Mouse (Mus musculus): Measurements from ENCODE around the gene Fbxo34. TPM values are rescaled to one million over a fixed set of nuclear protein-coding genes. Genes with fewer than 3 reads are reported as not detected.

The Fbxo34 gene
- polyA plus RNA-seq, 1 experiment: 10.2 TPM

DNA sequence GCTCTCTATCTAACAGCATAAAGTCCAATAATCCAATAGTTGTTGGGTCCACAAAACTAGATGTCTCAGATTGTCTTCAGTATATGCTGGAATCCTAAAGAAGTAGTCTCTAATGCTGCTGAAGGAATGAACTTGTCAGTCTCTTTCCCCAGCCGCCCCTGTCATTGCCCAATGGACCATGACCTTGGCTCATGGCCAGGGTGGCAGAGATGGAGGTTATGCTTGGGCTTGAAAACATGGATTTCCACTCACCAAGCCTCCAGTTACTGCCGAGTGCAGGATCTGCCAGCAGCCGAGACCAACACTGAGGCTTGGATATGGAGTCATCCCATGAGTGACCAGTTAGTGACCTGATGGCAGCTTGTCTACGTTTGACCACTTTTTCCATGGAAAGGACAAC lies 9.3 kb downstream of the Fbxo34 start:
- Histone ChIP-seq H3K27me3 (replicated peaks; ENCODE audit: control insufficient read depth, insufficient read depth, low read length) (no peaks in the 10 kb centered on the region), H3K4me1 (ENCODE audit: control insufficient read depth, insufficient read depth, low read length) (no peaks in the 10 kb centered on the region), H3K36me3 (ENCODE audit: control insufficient read depth, insufficient read depth, low read length) (no peaks in the 10 kb centered on the region), H3K4me3 (ENCODE audit: insufficient read depth, low read depth, low read length) (no peak overlapping the region), H3K27ac (ENCODE audit: insufficient read depth, low read depth, low read length) (no peak overlapping the region)
- WGBS: 36% methylated on average over 4 of the region's 4 CpGs
- DNase-seq: peak; percentile 56
- TF ChIP-seq CTCF (conservative IDR thresholded peaks at IDR 0.05; ENCODE audit: insufficient read depth, insufficient read length, low read depth, low read length): no peak
- no peak for TF ChIP-seq POLR2A (IDR thresholded peaks at IDR 0.05; ENCODE audit: low read depth, low read length)

DNA sequence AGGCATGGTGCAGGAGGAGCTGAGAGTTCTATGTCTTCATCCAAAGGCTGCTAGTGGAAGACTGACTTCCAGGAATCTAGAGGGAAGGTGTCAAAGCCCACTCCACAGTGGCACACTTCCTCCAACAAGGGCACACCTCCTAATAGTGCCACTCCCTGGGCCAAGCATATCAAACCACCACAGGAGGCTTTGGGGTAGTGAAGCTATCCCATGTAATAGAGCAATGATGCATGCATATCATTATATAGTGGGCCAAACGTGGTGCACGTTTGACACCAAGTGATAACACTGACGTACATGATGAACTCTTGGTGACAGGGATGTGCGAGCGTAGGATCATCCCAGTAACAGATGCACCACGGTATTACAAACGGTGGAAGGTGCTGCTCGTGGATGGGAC lies 11.8 kb downstream of the Fbxo34 start:
- no peak for DNase-seq
- no peak for TF ChIP-seq CTCF (conservative IDR thresholded peaks at IDR 0.05; ENCODE audit: insufficient read depth, insufficient read length, low read depth, low read length)
- no peak for TF ChIP-seq POLR2A (IDR thresholded peaks at IDR 0.05; ENCODE audit: low read depth, low read length)
- H3K36me3 ChIP-seq (ENCODE audit: control insufficient read depth, insufficient read depth, low read length): no peaks in the 10 kb centered on the region
- H3K4me3 ChIP-seq (ENCODE audit: insufficient read depth, low read depth, low read length): no peak overlapping the region
- H3K27me3 ChIP-seq (replicated peaks; ENCODE audit: control insufficient read depth, insufficient read depth, low read length): no peaks in the 10 kb centered on the region; the same call in 1 of the 2 replicates
- 90% methylated on average over 8 of the region's 8 CpGs for WGBS
- H3K4me1 ChIP-seq (ENCODE audit: control insufficient read depth, insufficient read depth, low read length): no peaks in the 10 kb centered on the region
- H3K27ac ChIP-seq (ENCODE audit: insufficient read depth, low read depth, low read length): no peak overlapping the region

DNA sequence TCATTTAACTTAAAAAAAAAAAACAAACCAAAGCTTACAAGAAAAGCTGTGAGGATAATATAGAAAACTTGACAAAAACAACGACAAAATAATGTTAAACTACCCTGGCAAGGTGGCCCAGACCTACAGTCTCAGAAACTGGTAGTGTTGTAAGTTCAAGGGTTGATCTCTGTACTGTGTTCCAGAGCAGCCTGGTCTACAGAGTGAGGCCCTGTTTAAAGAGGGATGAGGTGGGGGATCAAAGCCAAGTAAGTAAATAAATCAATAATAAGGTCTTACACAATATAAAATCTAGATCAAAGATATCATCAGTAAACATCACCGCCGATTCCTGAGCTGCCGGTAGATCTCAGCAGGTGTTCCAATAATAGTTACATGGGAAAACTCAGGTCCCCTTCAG lies 12.2 kb downstream of the Fbxo34 start:
- no peaks in the 10 kb centered on the region for H3K36me3 ChIP-seq (ENCODE audit: control insufficient read depth, insufficient read depth, low read length)
- no peak for DNase-seq
- no peak overlapping the region for H3K27ac ChIP-seq (ENCODE audit: insufficient read depth, low read depth, low read length)
- whole genome bisulfite sequencing: 66% methylated on average over 4 of the region's 4 CpGs
- TF ChIP-seq CTCF (conservative IDR thresholded peaks at IDR 0.05; ENCODE audit: insufficient read depth, insufficient read length, low read depth, low read length) (no peak), POLR2A (IDR thresholded peaks at IDR 0.05; ENCODE audit: low read depth, low read length) (no peak)
- no peaks in the 10 kb centered on the region for H3K4me1 ChIP-seq (ENCODE audit: control insufficient read depth, insufficient read depth, low read length)
- H3K4me3 ChIP-seq (ENCODE audit: insufficient read depth, low read depth, low read length): no peak overlapping the region
- no peaks in the 10 kb centered on the region; the same call in 1 of the 2 replicates for H3K27me3 ChIP-seq (replicated peaks; ENCODE audit: control insufficient read depth, insufficient read depth, low read length)

DNA sequence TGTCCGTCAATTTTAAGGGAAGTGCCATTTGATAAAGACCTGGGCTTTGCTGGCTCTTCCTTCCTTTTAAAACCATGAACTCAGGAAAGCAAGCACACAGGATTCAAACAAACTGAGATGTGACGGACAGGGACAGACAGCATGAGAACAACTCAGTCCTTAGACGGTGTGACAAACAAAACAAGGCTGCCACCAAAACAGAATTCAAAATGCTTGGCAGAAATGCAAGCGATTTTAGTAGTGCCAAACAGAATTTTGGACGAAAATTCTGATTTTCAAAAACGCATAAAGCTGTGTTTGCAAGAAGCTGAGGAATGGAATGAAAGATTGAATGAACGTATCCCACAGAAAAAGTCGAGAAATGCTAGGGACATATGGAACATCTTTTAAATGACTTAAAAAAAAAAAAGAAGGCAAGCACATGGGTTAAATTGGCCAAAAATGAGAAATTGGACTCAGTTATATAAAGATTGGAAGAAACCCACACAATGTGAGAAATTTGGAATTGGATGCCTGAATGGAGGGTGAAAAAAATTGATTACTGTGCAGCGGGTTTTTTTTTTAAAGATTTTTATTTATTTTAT lies 12.7 kb downstream of the Fbxo34 start:
- Histone ChIP-seq H3K36me3 (ENCODE audit: control insufficient read depth, insufficient read depth, low read length) (no peaks in the 10 kb centered on the region), H3K4me3 (ENCODE audit: insufficient read depth, low read depth, low read length) (no peak overlapping the region), H3K27me3 (replicated peaks; ENCODE audit: control insufficient read depth, insufficient read depth, low read length) (no peaks in the 10 kb centered on the region; the same call in 1 of the 2 replicates), H3K27ac (ENCODE audit: insufficient read depth, low read depth, low read length) (no peak overlapping the region), H3K4me1 (ENCODE audit: control insufficient read depth, insufficient read depth, low read length) (no peaks in the 10 kb centered on the region)
- 83% methylated on average over 9 of the region's 9 CpGs for WGBS
- no peak for DNase-seq
- TF ChIP-seq POLR2A (IDR thresholded peaks at IDR 0.05; ENCODE audit: low read depth, low read length) (no peak), CTCF (conservative IDR thresholded peaks at IDR 0.05; ENCODE audit: insufficient read depth, insufficient read length, low read depth, low read length) (no peak)

DNA sequence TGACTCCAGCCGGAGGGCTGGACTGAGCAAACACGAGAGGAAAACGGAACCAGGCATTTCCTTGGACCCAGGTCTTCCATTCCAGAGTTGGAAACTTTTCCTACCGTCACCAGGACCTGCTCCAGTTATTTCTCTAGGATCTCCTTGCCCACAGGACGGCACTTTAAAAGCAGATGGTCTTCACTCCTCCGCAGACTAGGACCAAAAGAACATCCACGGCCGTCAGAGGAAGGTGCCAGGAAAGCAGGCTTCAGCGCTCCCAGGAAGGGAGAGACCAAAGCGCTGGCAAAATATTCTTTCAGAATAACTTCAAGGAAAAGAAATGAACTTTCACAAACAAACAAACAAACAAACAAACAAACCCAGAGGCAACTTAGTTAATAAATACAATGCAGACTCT lies 14.2 kb downstream of the Fbxo34 start:
- TF ChIP-seq CTCF (conservative IDR thresholded peaks at IDR 0.05; ENCODE audit: insufficient read depth, insufficient read length, low read depth, low read length) (no peak), POLR2A (IDR thresholded peaks at IDR 0.05; ENCODE audit: low read depth, low read length) (no peak)
- H3K4me1 ChIP-seq (ENCODE audit: control insufficient read depth, insufficient read depth, low read length): no peaks in the 10 kb centered on the region
- H3K27me3 ChIP-seq (replicated peaks; ENCODE audit: control insufficient read depth, insufficient read depth, low read length): no peaks in the 10 kb centered on the region; the same call in 1 of the 2 replicates
- H3K36me3 ChIP-seq (ENCODE audit: control insufficient read depth, insufficient read depth, low read length): no peaks in the 10 kb centered on the region
- H3K4me3 ChIP-seq (ENCODE audit: insufficient read depth, low read depth, low read length): no peak overlapping the region
- DNase-seq: no peak
- no peak overlapping the region for H3K27ac ChIP-seq (ENCODE audit: insufficient read depth, low read depth, low read length)
- 74% methylated on average over 10 of the region's 10 CpGs for WGBS

DNA sequence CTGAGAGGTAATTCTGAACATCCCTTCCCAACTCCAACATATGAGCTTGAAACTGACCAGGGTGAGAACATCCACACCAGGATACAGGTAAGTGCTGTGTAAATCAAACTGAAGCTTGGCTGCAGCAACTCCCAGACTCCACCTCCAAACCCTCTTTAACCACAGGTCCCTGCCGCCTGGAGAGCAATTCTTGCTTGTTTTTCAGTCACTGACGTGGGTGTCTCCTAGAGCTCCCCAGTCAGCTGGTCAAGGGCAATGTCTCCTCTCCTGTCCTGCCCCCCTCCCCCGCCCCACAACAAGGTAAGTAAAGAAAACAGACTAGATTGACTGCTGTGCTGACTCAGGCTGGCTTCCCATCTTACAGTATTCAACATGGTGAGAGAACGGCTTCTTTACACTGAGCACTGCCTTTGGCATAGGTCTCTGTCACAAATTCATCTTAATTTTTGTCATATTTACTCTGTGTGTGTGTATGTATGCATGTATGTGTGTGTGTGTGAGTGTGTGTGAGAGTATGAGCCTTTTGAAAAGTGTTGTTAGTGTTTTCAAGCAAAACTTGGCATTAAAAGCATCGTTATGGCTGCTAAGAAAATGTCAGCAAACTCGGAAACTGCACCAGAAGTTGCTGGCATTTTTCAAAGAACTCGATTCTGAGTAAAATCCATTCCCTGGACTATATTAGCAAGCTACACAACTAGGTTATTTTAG lies 15.4 kb downstream of the Fbxo34 start:
- WGBS: 53% methylated on average over 7 of the region's 7 CpGs
- H3K4me1 ChIP-seq (ENCODE audit: control insufficient read depth, insufficient read depth, low read length): no peaks in the 10 kb centered on the region
- H3K4me3 ChIP-seq (ENCODE audit: insufficient read depth, low read depth, low read length): no peak overlapping the region
- no peak overlapping the region for H3K27ac ChIP-seq (ENCODE audit: insufficient read depth, low read depth, low read length)
- no peak for DNase-seq
- TF ChIP-seq CTCF (conservative IDR thresholded peaks at IDR 0.05; ENCODE audit: insufficient read depth, insufficient read length, low read depth, low read length): no peak
- TF ChIP-seq POLR2A (IDR thresholded peaks at IDR 0.05; ENCODE audit: low read depth, low read length): no peak
- H3K36me3 ChIP-seq (ENCODE audit: control insufficient read depth, insufficient read depth, low read length): no peaks in the 10 kb centered on the region
- H3K27me3 ChIP-seq (replicated peaks; ENCODE audit: control insufficient read depth, insufficient read depth, low read length): no peaks in the 10 kb centered on the region; the same call in 1 of the 2 replicates

DNA sequence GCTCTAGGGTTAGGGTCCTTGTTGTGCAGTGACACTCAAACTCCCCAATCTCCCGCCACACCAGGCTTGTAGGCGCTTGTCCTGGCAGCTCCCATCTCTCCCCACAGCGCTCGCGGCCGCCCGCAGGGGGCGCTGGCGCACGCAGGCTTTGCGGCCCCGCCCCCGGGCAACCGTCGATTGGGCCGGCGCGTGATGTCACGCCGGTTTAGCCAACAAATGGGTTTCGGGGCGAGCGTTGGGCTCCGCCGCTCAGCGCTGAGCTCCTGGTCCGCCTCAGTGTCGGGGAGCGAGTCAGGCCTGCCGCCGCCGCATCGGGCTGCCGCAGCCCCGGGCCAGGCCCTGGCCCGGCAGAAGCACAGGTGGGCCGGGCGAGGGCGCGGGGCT lies 22.1 kb downstream of the Fbxo34 start:
- Histone ChIP-seq H3K36me3 (ENCODE audit: control insufficient read depth, insufficient read depth, low read length) (no peaks in the 10 kb centered on the region), H3K4me3 (ENCODE audit: insufficient read depth, low read depth, low read length) (peak overlapping the region; percentile 99), H3K4me1 (ENCODE audit: control insufficient read depth, insufficient read depth, low read length) (peaks cover 7% of the 10 kb centered on the region; the same call in 1 of the 2 replicates), H3K27me3 (replicated peaks; ENCODE audit: control insufficient read depth, insufficient read depth, low read length) (no peaks in the 10 kb centered on the region), H3K27ac (ENCODE audit: insufficient read depth, low read depth, low read length) (no peak overlapping the region)
- peak; percentile 58 for TF ChIP-seq POLR2A (IDR thresholded peaks at IDR 0.05; ENCODE audit: low read depth, low read length)
- TF ChIP-seq CTCF (conservative IDR thresholded peaks at IDR 0.05; ENCODE audit: insufficient read depth, insufficient read length, low read depth, low read length): peak; percentile 82
- DNase-seq: peak; percentile 97
- under 1% methylated on average over 40 of the region's 40 CpGs for WGBS
